Mouse (Mus musculus): ENCODE measurements around the gene Sp2. TPM values are rescaled to one million over a fixed set of nuclear protein-coding genes. Genes with fewer than 3 reads are reported as not detected.

The Sp2 gene
- total RNA-seq, 2 experiments from 2014 or later: 10.1 to 11.8 TPM

DNA sequence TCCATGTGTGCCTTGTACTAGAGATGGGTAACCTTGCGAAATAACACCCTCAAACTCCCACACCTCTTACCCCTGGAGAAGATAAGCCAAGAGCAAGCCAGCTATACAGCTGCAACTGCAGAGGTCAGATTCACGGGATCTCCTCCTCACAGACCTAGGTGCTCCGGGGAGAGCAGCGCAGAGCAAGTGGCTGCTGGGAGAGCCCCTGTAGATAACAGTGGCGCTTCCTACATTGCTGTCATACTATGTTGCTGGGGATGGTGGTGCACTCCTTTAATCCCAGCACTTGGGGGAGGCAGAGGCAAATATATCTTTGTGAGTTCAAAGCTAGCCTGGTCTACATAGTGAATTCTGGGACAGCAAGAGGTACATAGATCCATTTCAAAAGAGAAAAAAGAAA is 56.2 kb downstream of the Sp2 start:
- intact Hi-C loops (cut with DNase I): no loop called here
- DNase-seq (ENCODE audit: low spot score in 2 of 2): no peak

GRCm38 (mm10) chr11:96925469-96926148 is 57.1 kb downstream of the Sp2 start:
- intact Hi-C loops (cut with DNase I): no loop called here
- DNase-seq (ENCODE audit: low spot score in 2 of 2): no peak

DNA sequence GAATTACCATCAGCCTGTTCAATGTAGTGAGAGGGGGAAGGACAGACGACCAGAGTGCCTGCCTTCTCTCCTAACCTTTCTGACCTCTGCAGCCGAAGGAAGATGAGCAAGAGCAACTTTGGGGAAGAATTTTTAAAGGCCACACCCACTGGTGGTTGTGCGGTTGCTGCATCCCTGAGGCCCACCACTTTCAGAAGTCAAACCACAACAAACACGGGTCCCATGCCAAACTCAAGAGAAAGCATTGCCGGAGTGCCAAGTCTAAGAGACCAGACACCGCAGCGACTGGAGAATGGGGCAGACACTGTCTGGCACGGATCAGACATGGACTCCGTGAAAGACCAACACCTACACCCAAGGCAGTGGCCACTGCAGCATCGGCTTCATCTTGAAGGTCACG is 57.9 kb downstream of the Sp2 start:
- no peak for DNase-seq (ENCODE audit: low spot score in 2 of 2)
- intact Hi-C loops (cut with DNase I): no loop called here

DNA sequence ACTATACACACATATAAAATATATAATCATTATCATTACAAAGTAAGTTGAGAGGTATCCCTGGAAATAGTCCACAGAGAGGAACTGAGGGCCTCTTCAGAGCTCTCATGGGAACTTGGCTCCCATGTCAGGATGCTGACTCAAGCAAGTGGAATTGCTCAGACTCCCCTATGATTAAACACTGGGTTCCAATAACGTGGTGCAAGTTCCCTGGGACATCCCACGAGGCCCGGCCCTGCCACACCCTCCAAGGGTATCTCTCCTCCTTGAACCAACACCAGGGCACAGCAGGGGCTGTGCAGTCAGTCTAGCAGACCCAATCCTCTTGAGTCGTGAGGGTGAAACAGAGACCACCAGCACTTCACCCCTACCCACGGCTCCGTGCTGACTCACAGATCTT is 63.8 kb downstream of the Sp2 start:
- no peak for DNase-seq (ENCODE audit: low spot score in 2 of 2)
- intact Hi-C loops (cut with DNase I): loop anchor here (5.0 kb wide), 2 partner anchors 58 to 103 kb away; no protein-coding TSS in a partner anchor

- no peak for DNase-seq (ENCODE audit: low spot score in 2 of 2)
Measured at GRCm38 (mm10) chr11:96917415-96917814, 65.3 kb downstream of the Sp2 start.

GRCm38 (mm10) chr11:96916885-96917396 is 65.8 kb downstream of the Sp2 start:
- DNase-seq (ENCODE audit: low spot score in 2 of 2): no peak
- intact Hi-C loops (cut with DNase I): loop anchor here (2.0 to 5.0 kb wide), 3 partner anchors 46 to 105 kb away; no protein-coding TSS in a partner anchor

More at GRCm38 (mm10) chr11:96917415-96917814, 65.3 kb downstream of the Sp2 start:
- intact Hi-C loops (cut with DNase I): loop anchor here (2.0 to 5.0 kb wide), 3 partner anchors 45 to 105 kb away; no protein-coding TSS in a partner anchor

- peak; percentile 99 for DNase-seq (ENCODE audit: low spot score in 2 of 2)
- intact Hi-C loops (cut with DNase I): loop anchor here (2.0 to 5.0 kb wide), 3 partner anchors 47 to 106 kb away; no protein-coding TSS in a partner anchor
Measured at GRCm38 (mm10) chr11:96916044-96916884, 66.5 kb downstream of the Sp2 start, which contains the start of gene Cdk5rap3. Gene Cdk5rap3 (minus strand): TSS chr11:96916496.

DNA sequence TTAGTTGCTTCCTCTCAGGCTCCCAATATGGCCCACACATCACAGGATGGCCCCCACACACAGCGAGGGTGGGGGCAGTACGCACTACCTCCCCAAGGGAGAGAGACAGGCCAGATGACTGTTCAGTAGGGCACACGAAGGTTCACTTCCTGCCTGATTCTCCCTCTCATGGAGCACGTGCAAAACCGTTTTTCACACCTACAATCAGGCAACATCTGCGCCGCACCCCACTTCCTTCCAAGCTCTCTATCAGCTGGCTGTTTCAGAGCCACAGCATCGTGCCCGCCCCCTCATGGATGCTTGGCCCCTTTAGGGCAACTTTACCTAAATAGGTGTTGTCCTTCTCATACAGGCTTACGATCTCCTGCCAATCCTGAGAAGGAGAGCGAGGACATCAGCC is 70.1 kb downstream of the Sp2 start:
- intact Hi-C loops (cut with DNase I): no loop called here
- no peak for DNase-seq (ENCODE audit: low spot score in 2 of 2)

DNA sequence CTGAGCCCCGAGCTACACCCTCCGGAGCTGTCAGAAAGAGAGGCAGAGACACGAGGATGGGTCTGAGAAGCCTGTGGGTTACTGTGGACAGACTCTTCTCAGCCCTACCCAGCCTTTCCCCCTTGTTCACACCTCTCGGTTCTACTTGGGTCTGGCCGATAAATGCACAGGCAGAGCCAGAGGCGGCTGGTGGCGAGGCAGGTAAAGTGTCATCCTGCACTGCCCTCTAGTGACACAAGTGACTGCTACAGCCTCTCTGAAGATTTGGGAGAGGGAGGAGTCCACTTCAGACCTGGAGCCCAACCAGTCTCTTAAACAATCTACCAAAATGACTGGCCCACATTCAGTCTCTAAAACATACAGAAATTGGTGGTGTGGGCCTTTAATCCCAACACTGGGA is 72.8 kb downstream of the Sp2 start:
- intact Hi-C loops (cut with DNase I): loop anchor here (1.0 kb wide), 1 partner anchor 43 kb away; no protein-coding TSS in a partner anchor
- peak; percentile 89 to 92 for DNase-seq (ENCODE audit: low spot score in 2 of 2)

DNA sequence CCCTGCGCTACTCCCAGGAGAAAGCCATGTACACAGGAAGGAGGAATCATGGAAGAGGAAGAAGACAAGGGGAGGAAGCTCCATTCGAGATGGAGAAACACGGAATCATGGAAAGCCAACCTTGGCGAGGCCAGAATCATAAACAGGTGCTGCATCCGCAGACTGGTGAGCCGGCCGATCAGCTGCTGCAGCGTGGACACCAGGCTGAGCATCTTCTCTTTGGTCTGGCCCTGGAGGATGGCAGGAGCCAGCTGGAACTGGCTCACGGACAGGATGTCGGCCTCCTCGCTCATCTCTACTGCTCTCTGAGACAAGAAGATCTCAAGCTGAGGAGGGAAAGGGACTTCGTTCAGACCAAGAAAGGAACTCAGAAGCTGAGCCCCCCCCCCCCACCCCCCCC is 74.2 kb downstream of the Sp2 start:
- intact Hi-C loops (cut with DNase I): no loop called here

GRCm38 (mm10) chr11:96906431-96907161 is 76.2 kb downstream of the Sp2 start:
- intact Hi-C loops (cut with DNase I): no loop called here

More for the DNA sequence above, 74.2 kb downstream of the Sp2 start:
- DNase-seq (ENCODE audit: low spot score in 2 of 2): no peak

More at GRCm38 (mm10) chr11:96906431-96907161, 76.2 kb downstream of the Sp2 start:
- peak; percentile 27 for DNase-seq (ENCODE audit: low spot score in 2 of 2)

Other genes starting within 250 kb of the Sp2 start
- 10 to 100 TPM; 39.0 to 44.2 TPM for gene Snx11, start 205.4 kb downstream of the Sp2 start, total RNA-seq (2021)
- 10 to 100 TPM; 47.0 to 50.1 TPM for gene Cbx1, start 193.8 kb downstream of the Sp2 start, total RNA-seq (2021)
- gene Nfe2l1, start 153.0 kb downstream of the Sp2 start, total RNA-seq (2021): 100 to 1,000 TPM; 205 to 209 TPM
- 1 to 10 TPM; 2.7 to 3.2 TPM for gene Copz2, start 133.1 kb downstream of the Sp2 start, total RNA-seq (2021)
- 10 to 100 TPM; 38.9 to 39.9 TPM for gene Cdk5rap3, start 66.5 kb downstream of the Sp2 start, total RNA-seq (2021)
- not detected for gene Prr15l, start 54.9 kb downstream of the Sp2 start, total RNA-seq (2021)
- 10 to 100 TPM; 38.0 to 40.3 TPM for gene Pnpo, start 39.0 kb downstream of the Sp2 start, total RNA-seq (2021)
- 1 to 10 TPM; 2.6 to 2.7 TPM for gene Sp6, start 30.4 kb upstream of the Sp2 start, total RNA-seq (2021)
- gene Scrn2, start 47.0 kb upstream of the Sp2 start, total RNA-seq (2021): 1 to 10 TPM; 2.7 to 3.0 TPM
- under 1 TPM; 0.26 to 0.74 TPM for gene Lrrc46, start 58.4 kb upstream of the Sp2 start, total RNA-seq (2021)
- 10 to 100 TPM; 69.0 to 69.8 TPM for gene Mrpl10, start 58.6 kb upstream of the Sp2 start, total RNA-seq (2021)
- 10 to 100 TPM; 10.5 to 12.3 TPM for gene Osbpl7, start 67.7 kb upstream of the Sp2 start, total RNA-seq (2021)
- under 1 TPM in 1 of 2 experiments, not detected in 1; 0.13 TPM for gene Tbx21, start 132.4 kb upstream of the Sp2 start, total RNA-seq (2021)
- 10 to 100 TPM; 46.4 to 49.4 TPM for gene Tbkbp1, start 168.5 kb upstream of the Sp2 start, total RNA-seq (2021)
- 100 to 1,000 TPM; 111 to 113 TPM for gene Kpnb1, start 204.9 kb upstream of the Sp2 start, total RNA-seq (2021)

All from left cerebral cortex, postnatal 14 days (tissue).